Mouse (Mus musculus) myocyte (in vitro differentiated cells): ENCODE measurements around the gene Alad. TPM values are rescaled to one million over a fixed set of nuclear protein-coding genes. Genes with fewer than 3 reads are reported as not detected.

Source experiments
- H3K27me3 ChIP-seq: one replicate; pipeline ENCODE4 v1.6.1; 2011; ENCODE audit not compliant: control insufficient read depth, insufficient read depth, insufficient read length
- H3K36me3 ChIP-seq: one replicate; pipeline ENCODE4 v1.6.1; 2011; ENCODE audit not compliant: control insufficient read depth, insufficient read depth
- H3K4me2 ChIP-seq: one replicate; pipeline ENCODE4 v1.6.1; 2011; ENCODE audit warnings: low read depth, control low read depth
- H3K4me3 ChIP-seq: one replicate; pipeline ENCODE4 v1.5.1; 2011; ENCODE audit warnings: mild to moderate bottlenecking, control low read depth, moderate library complexity
- H3K79me2 ChIP-seq: one replicate; pipeline ENCODE4 v1.6.1; 2011; ENCODE audit not compliant: control insufficient read depth, insufficient read depth
- H3ac ChIP-seq: one replicate; pipeline ENCODE4 v1.6.1; 2011; ENCODE audit not compliant: control insufficient read depth, insufficient read length
- CEBPB ChIP-seq: IDR thresholded peaks from 2 replicates; pipeline ENCODE4 v1.6.1; 2011; ENCODE audit warnings: mild to moderate bottlenecking, moderate library complexity; ENCODE audit not compliant: poor library complexity, insufficient read depth, severe bottlenecking
- E2F4 ChIP-seq: IDR thresholded peaks from one replicate; pipeline ENCODE4 v1.6.1; 2011; ENCODE audit warnings: mild to moderate bottlenecking, control low read depth, moderate library complexity; ENCODE audit not compliant: insufficient read depth
- MAX ChIP-seq: IDR thresholded peaks from one replicate; pipeline ENCODE4 v1.6.1; 2011; ENCODE audit warnings: low read depth, mild to moderate bottlenecking, control low read depth
- MYOD1 ChIP-seq, 3 experiments: IDR thresholded peaks; one replicate each; pipeline ENCODE4 v1.6.1; 2011; ENCODE audit warnings: control low read depth in 2 of 3, low read depth in 2 of 3, mild to moderate bottlenecking in 2 of 3, moderate library complexity in 1 of 3; ENCODE audit not compliant: insufficient read length in 2 of 3, control insufficient read depth in 1 of 3
- MYOG ChIP-seq, 3 experiments: IDR thresholded peaks; one replicate each; pipeline ENCODE4 v1.6.1; 2011; ENCODE audit warnings: control low read depth in 2 of 3, low read depth in 2 of 3, mild to moderate bottlenecking in 2 of 3; ENCODE audit not compliant: insufficient read length in 2 of 3, control insufficient read depth in 1 of 3, insufficient read depth in 1 of 3
- POLR2A ChIP-seq: IDR thresholded peaks from one replicate; pipeline ENCODE4 v1.6.1; 2011; ENCODE audit warnings: low read depth, mild to moderate bottlenecking, control low read depth, moderate library complexity; ENCODE audit not compliant: insufficient read length
- POLR2AphosphoS2 ChIP-seq: IDR thresholded peaks from one replicate; pipeline ENCODE4 v1.6.1; 2011; ENCODE audit warnings: low read depth, control low read depth; ENCODE audit not compliant: insufficient read length
- REST ChIP-seq: IDR thresholded peaks from one replicate; pipeline ENCODE4 v1.6.1; 2011; ENCODE audit warnings: mild to moderate bottlenecking, control low read depth, moderate library complexity; ENCODE audit not compliant: insufficient read depth, insufficient read length
- SRF ChIP-seq: IDR thresholded peaks from one replicate; pipeline ENCODE4 v1.6.1; 2011; ENCODE audit warnings: low read depth; ENCODE audit not compliant: control insufficient read depth, insufficient read length
- TCF12 ChIP-seq: IDR thresholded peaks from one replicate; pipeline ENCODE4 v1.6.1; 2011; ENCODE audit warnings: mild to moderate bottlenecking, control low read depth; ENCODE audit not compliant: poor library complexity, insufficient read depth, severe bottlenecking
- TCF3 ChIP-seq: IDR thresholded peaks from one replicate; pipeline ENCODE4 v1.6.1; 2011; ENCODE audit warnings: low read depth, control low read depth; ENCODE audit not compliant: insufficient read length
- USF1 ChIP-seq: IDR thresholded peaks from one replicate; pipeline ENCODE4 v1.6.1; 2011; ENCODE audit warnings: low read depth, mild to moderate bottlenecking, control low read depth, moderate library complexity
- polyA plus RNA-seq: library from polyadenylated mRNA; unstranded; fragments of >200 nt; fragmentation: generic; extraction: Trizol; gene quantifications from one replicate; pipeline ENCODE4 v1.2.1, GENCODE M21; 2012; ENCODE audit warnings: missing spikeins

Alad gene
- polyA plus RNA-seq, 1 experiment, result 89.6 TPM

DNA sequence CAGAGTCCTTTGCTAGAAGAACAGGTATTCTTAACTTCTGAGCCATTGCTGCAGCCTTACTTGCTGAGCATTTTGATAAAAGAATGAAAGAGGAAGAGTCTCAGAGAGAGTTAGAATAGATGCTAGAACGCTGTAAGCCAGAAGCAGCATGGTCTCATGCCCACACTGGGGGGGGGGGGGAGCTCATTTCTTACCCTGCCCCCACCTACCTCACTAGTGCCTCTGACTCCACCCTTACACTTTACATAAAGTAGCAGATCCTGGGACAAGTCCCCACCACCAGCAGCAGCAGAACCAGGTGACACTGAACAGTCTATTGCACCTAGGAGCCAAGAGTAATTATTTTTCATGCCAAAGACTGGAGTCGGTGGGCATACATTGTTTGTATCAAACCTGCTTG, 44.6 kb downstream of the Alad start:
- Histone ChIP-seq H3K4me2 (no peak overlapping the region), H3K27me3 (no peaks in the 10 kb centered on the region)
- TF ChIP-seq MAX (no peak), CEBPB (no peak), POLR2AphosphoS2 (no peak), MYOD1 (IDR thresholded peaks at IDR 0.05; ENCODE audit: control insufficient read depth in 1 of 3, insufficient read length in 2 of 3, low read depth in 2 of 3) (no peak), MYOG (IDR thresholded peaks at IDR 0.05; ENCODE audit: control insufficient read depth in 1 of 3, insufficient read depth in 1 of 3, insufficient read length in 2 of 3, low read depth in 2 of 3) (no peak), POLR2A (no peak), USF1 (no peak), REST (no peak), TCF3 (no peak), E2F4 (no peak), SRF (no peak), TCF12 (no peak)

GRCm38 (mm10) chr4:62472071-62472470, 47.6 kb downstream of the Alad start:
- no peak for TF ChIP-seq MYOD1 (IDR thresholded peaks at IDR 0.05; ENCODE audit: control insufficient read depth in 1 of 3, insufficient read length in 2 of 3, low read depth in 2 of 3)
- TF ChIP-seq TCF12, result no peak
- Histone ChIP-seq H3K79me2 (no peaks in the 10 kb centered on the region), H3K36me3 (no peaks in the 10 kb centered on the region), H3ac (no peak overlapping the region), H3K4me2 (no peak overlapping the region), H3K27me3 (no peaks in the 10 kb centered on the region), H3K4me3 (no peak overlapping the region)

More for the DNA sequence above, 44.6 kb downstream of the Alad start:
- no peaks in the 10 kb centered on the region for H3K36me3 ChIP-seq
- no peaks in the 10 kb centered on the region for H3K79me2 ChIP-seq
- no peak overlapping the region for H3ac ChIP-seq
- no peak overlapping the region for H3K4me3 ChIP-seq

DNA sequence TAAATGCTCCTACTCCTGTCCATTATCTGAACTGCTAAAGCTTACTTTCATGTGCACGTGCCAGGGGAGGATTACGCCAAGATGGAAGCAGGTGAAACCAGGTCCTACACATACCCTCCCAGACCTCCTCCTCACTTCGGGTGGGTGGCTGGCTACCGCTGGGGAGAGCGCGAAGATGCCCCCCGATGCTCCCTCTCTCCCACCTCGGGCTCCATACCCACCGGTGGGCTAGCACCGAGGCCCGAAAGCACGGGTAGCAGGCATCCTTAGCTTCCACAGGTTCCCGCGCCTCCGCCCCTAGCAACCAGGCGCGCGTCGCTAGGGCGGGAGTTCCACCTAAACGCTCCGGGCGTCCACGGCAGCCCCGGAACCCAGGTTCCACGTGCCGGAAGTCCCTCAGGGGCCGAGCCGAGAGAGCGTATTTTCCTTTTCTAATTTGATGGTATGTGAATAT, 49.1 kb downstream of the Alad start, which contains the start of gene Wdr31:
TSS of gene Wdr31 (minus strand) at position 299 of the 454 bp plus-strand sequence.
- no peaks in the 10 kb centered on the region for H3K79me2 ChIP-seq
- no peak within 1 kb of the TSS for H3ac ChIP-seq
- H3K4me3 ChIP-seq, result peak within 1 kb of the TSS; percentile 46
- peak within 1 kb of the TSS; percentile 99 for H3K4me2 ChIP-seq
- no peak for TF ChIP-seq MAX
- no peak for TF ChIP-seq TCF3
- TF ChIP-seq REST, result no peak
- TF ChIP-seq USF1, result no peak
- peak; percentile 40 for TF ChIP-seq POLR2A
- TF ChIP-seq MYOG (IDR thresholded peaks at IDR 0.05; ENCODE audit: control insufficient read depth in 1 of 3, insufficient read depth in 1 of 3, insufficient read length in 2 of 3, low read depth in 2 of 3), result peak in 1 of 3 experiments; percentile 44
- no peak for TF ChIP-seq CEBPB
- no peak for TF ChIP-seq SRF
- TF ChIP-seq TCF12, result no peak
- no peak for TF ChIP-seq POLR2AphosphoS2
- peak in 1 of 3 experiments; percentile 13 for TF ChIP-seq MYOD1 (IDR thresholded peaks at IDR 0.05; ENCODE audit: control insufficient read depth in 1 of 3, insufficient read length in 2 of 3, low read depth in 2 of 3)
- no peak for TF ChIP-seq E2F4
- no peaks in the 10 kb centered on the region for H3K36me3 ChIP-seq
- no peaks in the 10 kb centered on the region for H3K27me3 ChIP-seq

- H3K27me3 ChIP-seq, result no peaks in the 10 kb centered on the region
- H3K36me3 ChIP-seq, result no peaks in the 10 kb centered on the region
- H3K79me2 ChIP-seq, result no peaks in the 10 kb centered on the region
- no peak overlapping the region for H3ac ChIP-seq
- no peak overlapping the region for H3K4me3 ChIP-seq
- H3K4me2 ChIP-seq, result no peak overlapping the region
- no peak for TF ChIP-seq SRF
- TF ChIP-seq REST, result no peak
- TF ChIP-seq TCF12, result no peak
- TF ChIP-seq E2F4, result no peak
- no peak for TF ChIP-seq POLR2AphosphoS2
- no peak for TF ChIP-seq MYOD1 (IDR thresholded peaks at IDR 0.05; ENCODE audit: control insufficient read depth in 1 of 3, insufficient read length in 2 of 3, low read depth in 2 of 3)
- TF ChIP-seq MYOG (IDR thresholded peaks at IDR 0.05; ENCODE audit: control insufficient read depth in 1 of 3, insufficient read depth in 1 of 3, insufficient read length in 2 of 3, low read depth in 2 of 3), result no peak
- no peak for TF ChIP-seq CEBPB
Observed at GRCm38 (mm10) chr4:62468158-62468557, 51.6 kb downstream of the Alad start.

DNA sequence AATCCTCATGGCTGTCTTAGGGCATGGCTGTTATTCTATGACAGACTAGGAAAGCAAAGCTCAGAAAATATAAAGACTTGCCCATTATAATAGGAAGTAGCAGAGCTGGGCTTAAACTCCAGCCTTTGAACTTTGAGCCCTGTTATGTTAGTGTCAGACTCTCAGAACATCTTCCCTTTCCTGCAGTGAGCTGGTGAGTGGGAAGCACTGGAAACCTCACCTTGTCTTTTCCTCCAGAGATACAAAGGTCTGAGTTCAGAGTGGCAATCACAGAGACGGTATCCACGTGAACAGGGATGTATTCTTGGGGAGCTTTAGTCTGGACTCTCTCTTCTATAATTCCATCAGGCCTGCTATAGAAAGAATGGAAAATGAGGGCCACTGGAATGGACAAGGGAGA, 56.6 kb downstream of the Alad start:
- Histone ChIP-seq H3K36me3 (no peaks in the 10 kb centered on the region), H3K4me2 (no peak overlapping the region), H3K79me2 (no peaks in the 10 kb centered on the region), H3K27me3 (no peaks in the 10 kb centered on the region), H3ac (no peak overlapping the region), H3K4me3 (no peak overlapping the region)
- TF ChIP-seq SRF, result no peak
